Mouse (Mus musculus) CH12.LX (cell line): Measurements from ENCODE around the gene Jmjd1c. TPM values are rescaled to one million over a fixed set of nuclear protein-coding genes. Genes with fewer than 3 reads are reported as not detected.
A peak's percentile ranks its signal among the peaks of the same experiment; 100 is the strongest.

Experiments
- DNase-seq: peaks from one replicate; pipeline ENCODE4 v3.0.0-alpha.2; 2013; ENCODE audit errors: extremely low read depth
- H3K27ac ChIP-seq: 2 replicates; pipeline ENCODE4 v1.5.1; 2012; ENCODE audit warnings: low read depth, mild to moderate bottlenecking, control low read depth, moderate library complexity; ENCODE audit not compliant: insufficient read depth
- H3K27me3 ChIP-seq: replicated peaks from 2 replicates; pipeline ENCODE3; 2012; ENCODE audit warnings: inconsistent platforms
- H3K36me3 ChIP-seq, 2 experiments: replicated peaks in 1 of 2; 2 replicates each; pipeline versions ENCODE3 to v1.6.1; 2012; ENCODE audit warnings: inconsistent platforms in 1 of 2, low read length in 1 of 2, mild to moderate bottlenecking in 1 of 2, mixed read lengths in 1 of 2, moderate library complexity in 1 of 2; ENCODE audit not compliant: control insufficient read depth in 1 of 2, insufficient read depth in 1 of 2
- H3K4me1 ChIP-seq, 2 experiments: 2 replicates each; pipeline ENCODE4 v1.6.1; 2012; ENCODE audit warnings: inconsistent platforms in 1 of 2, moderate library complexity in 1 of 2; ENCODE audit not compliant: insufficient read depth in 2 of 2, control insufficient read depth in 1 of 2
- H3K4me2 ChIP-seq: 2 replicates; pipeline ENCODE4 v1.6.1; 2012; ENCODE audit warnings: low read depth, mild to moderate bottlenecking, control low read depth; ENCODE audit not compliant: poor library complexity, insufficient read depth, severe bottlenecking
- H3K4me3 ChIP-seq, 3 experiments: fragments of 150-350 bp in 1 of 3; sonication (generic) in 1 of 3; replicated peaks in 1 of 3; 2 replicates each; pipeline versions ENCODE3 to v1.5.1; 2011 to 2012; ENCODE audit warnings: low read depth in 2 of 3, low read length in 2 of 3, mild to moderate bottlenecking in 2 of 3, moderate library complexity in 2 of 3, control low read depth in 1 of 3, improper control_type of control experiment in 1 of 3, inconsistent platforms in 1 of 3, mixed read lengths in 1 of 3; ENCODE audit not compliant: poor library complexity in 1 of 3
- H3K79me2 ChIP-seq: replicated peaks from 2 replicates; pipeline ENCODE4 v1.6.1; 2012; ENCODE audit warnings: mild to moderate bottlenecking, moderate library complexity; ENCODE audit not compliant: control insufficient read depth, poor library complexity, insufficient read depth, severe bottlenecking; ENCODE audit errors: extremely low read depth
- H3K9ac ChIP-seq: 2 replicates; pipeline ENCODE4 v1.6.1; 2012; ENCODE audit warnings: low read depth, mild to moderate bottlenecking, control low read depth, moderate library complexity; ENCODE audit not compliant: insufficient read depth
- H3K9me3 ChIP-seq: replicated peaks from 2 replicates; pipeline ENCODE3; 2012; ENCODE audit warnings: low read length, inconsistent platforms, mixed read lengths
- BHLHE40 ChIP-seq: IDR thresholded peaks from 2 replicates; pipeline ENCODE4 v1.6.1; 2011; ENCODE audit warnings: mild to moderate bottlenecking, low read depth, low read length, improper control_type of control experiment
- CTCF ChIP-seq, 2 experiments: IDR thresholded peaks in 1 of 2; conservative IDR thresholded peaks in 1 of 2; 2 replicates each; pipeline ENCODE4 v1.5.1; 2011 to 2012; ENCODE audit warnings: low read depth in 2 of 2, low read length in 2 of 2, improper control_type of control experiment in 1 of 2, inconsistent platforms in 1 of 2, mild to moderate bottlenecking in 1 of 2, moderate library complexity in 1 of 2
- HCFC1 ChIP-seq: IDR thresholded peaks from 2 replicates; pipeline ENCODE4 v1.6.1; 2012; ENCODE audit warnings: low read depth, mild to moderate bottlenecking, inconsistent platforms, low read length, improper control_type of control experiment
- IRF4 ChIP-seq: IDR thresholded peaks from 2 replicates; pipeline ENCODE4 v1.6.1; 2014; ENCODE audit warnings: low read depth, mild to moderate bottlenecking, inconsistent platforms, low read length, improper control_type of control experiment
- JUND ChIP-seq: conservative IDR thresholded peaks from 2 replicates; pipeline ENCODE4 v1.6.1; 2011; ENCODE audit warnings: low read depth, low read length, improper control_type of control experiment
- MAFK ChIP-seq: IDR thresholded peaks from 2 replicates; pipeline ENCODE4 v1.6.1; 2011; ENCODE audit warnings: low read length, improper control_type of control experiment; ENCODE audit not compliant: insufficient replicate concordance
- MAX ChIP-seq: IDR thresholded peaks from 2 replicates; pipeline ENCODE4 v1.6.1; 2011; ENCODE audit warnings: low read length, improper control_type of control experiment
- MAZ ChIP-seq: IDR thresholded peaks from 2 replicates; pipeline ENCODE4 v1.6.1; 2012; ENCODE audit warnings: low read depth, mild to moderate bottlenecking, inconsistent platforms, low read length, improper control_type of control experiment, moderate library complexity
- MEF2A ChIP-seq: IDR thresholded peaks from 2 replicates; pipeline ENCODE4 v1.6.1; 2014; ENCODE audit warnings: low read depth, mild to moderate bottlenecking, inconsistent platforms, low read length, improper control_type of control experiment, borderline replicate concordance
- MYC ChIP-seq: IDR thresholded peaks from 2 replicates; pipeline ENCODE4 v1.6.1; 2011; ENCODE audit warnings: low read depth, mild to moderate bottlenecking, improper control_type of control experiment, low read length
- NRF1 ChIP-seq: IDR thresholded peaks from 2 replicates; pipeline ENCODE4 v1.6.1; 2014; ENCODE audit warnings: low read depth, mild to moderate bottlenecking, inconsistent platforms, low read length, improper control_type of control experiment, moderate library complexity
- PAX5 ChIP-seq: IDR thresholded peaks from 2 replicates; pipeline ENCODE4 v1.6.1; 2012; ENCODE audit warnings: low read length, inconsistent platforms, mixed read lengths
- RAD21 ChIP-seq: IDR thresholded peaks from 2 replicates; pipeline ENCODE4 v1.6.1; 2011; ENCODE audit warnings: low read depth, mild to moderate bottlenecking, low read length, improper control_type of control experiment, moderate library complexity
- TBP ChIP-seq: conservative IDR thresholded peaks from 2 replicates; pipeline ENCODE4 v1.6.1; 2011; ENCODE audit warnings: low read depth, low read length, improper control_type of control experiment
- UBTF ChIP-seq: IDR thresholded peaks from 2 replicates; pipeline ENCODE4 v1.6.1; 2012; ENCODE audit warnings: low read depth, mild to moderate bottlenecking, inconsistent platforms, low read length, improper control_type of control experiment, moderate library complexity
- USF1 ChIP-seq: IDR thresholded peaks from 2 replicates; pipeline ENCODE4 v1.6.1; 2014; ENCODE audit warnings: low read depth, mild to moderate bottlenecking, inconsistent platforms, low read length, improper control_type of control experiment
- USF2 ChIP-seq: conservative IDR thresholded peaks from 2 replicates; pipeline ENCODE4 v1.6.1; 2011; ENCODE audit warnings: low read depth, low read length, improper control_type of control experiment
- ZC3H11A ChIP-seq: IDR thresholded peaks from 2 replicates; pipeline ENCODE4 v1.6.1; 2012; ENCODE audit warnings: low read depth, mild to moderate bottlenecking, inconsistent platforms, low read length, improper control_type of control experiment
- ZKSCAN1 ChIP-seq: IDR thresholded peaks from 2 replicates; pipeline ENCODE4 v1.6.1; 2012; ENCODE audit warnings: low read depth, inconsistent platforms, low read length, improper control_type of control experiment, borderline replicate concordance
- ZNF384 ChIP-seq: IDR thresholded peaks from 2 replicates; pipeline ENCODE4 v1.6.1; 2012; ENCODE audit warnings: low read depth, low read length, improper control_type of control experiment, inconsistent platforms
- dilution Hi-C: fragments of 300-500 bp; cut with MboI; formaldehyde crosslinking; loops from 2 replicates; pipeline ENCODE4 v1.14.3; 2020; ENCODE audit warnings: low sequenced_read_pairs; ENCODE audit not compliant: extremely low pct_unique_long_range_greater_than_20kb, extremely low pct_ligation_motif_present
- in situ Hi-C: fragments of 300-500 bp; cut with MboI; formaldehyde crosslinking; loops from 3 replicates; pipeline ENCODE4 v1.14.3; 2019; ENCODE audit warnings: low sequenced_read_pairs, low pct_ligation_motif_present, low pct_unique_long_range_greater_than_20kb, mixed read lengths
- polyA plus RNA-seq: library from polyadenylated mRNA; unstranded; fragments of >175 nt; gene quantifications from 2 replicates; pipeline ENCODE4 v1.2.1, GENCODE M21; 2012; ENCODE audit warnings: low read depth; ENCODE audit not compliant: insufficient read length
- total RNA-seq, 2 experiments: library from RNA; depleted of rRNA; stranded (reverse); fragments of 300-350 nt in 1 of 2; fragments of >200 nt in 1 of 2; gene quantifications; 2 replicates each; pipeline ENCODE4 v1.2.3; 2012 to 2014

Jmjd1c gene
- total and polyA plus RNA-seq, 3 experiments: 41.2 to 50.1 (median 41.6) TPM

GRCm38 (mm10) chr10:67299285-67299684 is 203.4 kb downstream of the Jmjd1c start:
- Histone ChIP-seq H3K79me2 (peaks cover 45% of the 10 kb centered on the region), H3K4me3 (peak overlapping the region; percentile 31 to 59 (median 56)), H3K27ac (peak overlapping the region; percentile 74)
- DNase-seq: no peak
- TF ChIP-seq TBP (0 out of 2 replicates have a peak, but pooled peaks have one; percentile 9), MYC (0 out of 2 replicates have a peak, but pooled peaks have one; percentile 22), NRF1 (no peak)
- TF ChIP-seq, all 38 proteins: peak for 2
- Histone ChIP-seq H3K27me3 (no peaks in the 10 kb centered on the region), H3K9ac (peak overlapping the region; percentile 92), H3K4me1 (peaks cover 10 to 56% of the 10 kb centered on the region in 2 experiments; a peak in 3 of 4 replicates), H3K9me3 (peaks cover 2% of the 10 kb centered on the region), H3K4me2 (peak overlapping the region; percentile 58), H3K36me3 (peaks cover 17 to 30% of the 10 kb centered on the region in 2 experiments)
- in situ Hi-C loops: no loop called here
- dilution Hi-C loops: no loop called here

GRCm38 (mm10) chr10:67301046-67301445 is 205.1 kb downstream of the Jmjd1c start:
- Histone ChIP-seq H3K4me2 (peak overlapping the region; percentile 25; the same call in 1 of the 2 replicates), H3K36me3 (peaks cover 26 to 47% of the 10 kb centered on the region in 2 experiments), H3K27me3 (no peaks in the 10 kb centered on the region), H3K4me3 (no peak overlapping the region), H3K9ac (no peak overlapping the region), H3K79me2 (peaks cover 55% of the 10 kb centered on the region), H3K4me1 (peaks cover 10 to 44% of the 10 kb centered on the region in 2 experiments; a peak in 3 of 4 replicates), H3K9me3 (peaks cover 2% of the 10 kb centered on the region), H3K27ac (peak overlapping the region; percentile 18; the same call in 1 of the 2 replicates)
- in situ Hi-C loops (loop anchor here (10.0 to 25.0 kb wide), 2 partner anchors 236 to 396 kb away; partner anchors contain the start of genes Ado and Egr2), dilution Hi-C loops (no loop called here)
- DNase-seq: no peak
- no peak for TF ChIP-seq ZNF384
- TF ChIP-seq JUND: no peak
- no peak for TF ChIP-seq PAX5
- TF ChIP-seq RAD21: no peak
- TF ChIP-seq BHLHE40: no peak
- no peak for TF ChIP-seq CTCF (conservative IDR thresholded peaks at IDR 0.05 in 1 of 2, IDR thresholded peaks at IDR 0.05 in 1 of 2; ENCODE audit: low read depth in 2 of 2, low read length in 2 of 2)
- TF ChIP-seq ZKSCAN1: no peak
- TF ChIP-seq MEF2A: no peak
- no peak for TF ChIP-seq USF2
- no peak for TF ChIP-seq UBTF
- TF ChIP-seq MAFK: no peak
- TF ChIP-seq MAZ: no peak
- no peak for TF ChIP-seq MAX
- no peak for TF ChIP-seq USF1
- TF ChIP-seq HCFC1: no peak
- TF ChIP-seq IRF4: no peak
- no peak for TF ChIP-seq ZC3H11A
